Mouse (Mus musculus) intestine, embryonic 15.5 days (tissue): ENCODE results near the gene Kcnj16. TPM values are rescaled to one million over a fixed set of nuclear protein-coding genes. Genes with fewer than 3 reads are reported as not detected.

Experiments used
- ATAC-seq: fragments of 200-750 bp; cut with Nextera tagmentation; 2 replicates; pipeline ENCODE4 v1.8.0; 2017; ENCODE audit warnings: moderate TSS enrichment, moderate library complexity
- H3K27ac ChIP-seq: fragments of 300-500 bp; sonication (generic); 2 replicates; pipeline ENCODE4 v1.5.1; 2015; ENCODE audit warnings: mild to moderate bottlenecking, inconsistent platforms
- H3K27me3 ChIP-seq: fragments of 300-500 bp; sonication (generic); replicated peaks from 2 replicates; pipeline ENCODE4 v1.6.1; 2015; ENCODE audit warnings: inconsistent platforms
- H3K36me3 ChIP-seq: fragments of 300-500 bp; sonication (generic); 2 replicates; pipeline ENCODE4 v1.6.1; 2015; ENCODE audit warnings: inconsistent platforms
- H3K4me1 ChIP-seq: fragments of 300-500 bp; sonication (generic); replicated peaks from 2 replicates; pipeline ENCODE4 v1.6.1; 2015; ENCODE audit warnings: inconsistent platforms
- H3K4me2 ChIP-seq: fragments of 300-500 bp; sonication (generic); replicated peaks from 2 replicates; pipeline ENCODE4 v1.6.1; 2015; ENCODE audit warnings: mild to moderate bottlenecking, inconsistent platforms
- H3K4me3 ChIP-seq: fragments of 300-500 bp; sonication (generic); replicated peaks from 2 replicates; pipeline ENCODE4 v1.5.1; 2015; ENCODE audit warnings: inconsistent platforms
- H3K9ac ChIP-seq: fragments of 300-500 bp; sonication (generic); 2 replicates; pipeline ENCODE4 v1.6.1; 2015; ENCODE audit warnings: inconsistent platforms
- H3K9me3 ChIP-seq: fragments of 300-500 bp; sonication (generic); 2 replicates; pipeline ENCODE4 v1.6.1; 2016; ENCODE audit warnings: inconsistent platforms
- WGBS: fragments of 180-500 bp; shearing (Covaris S2); methylation state at CpG from one replicate; pipeline ENCODE4 v1.1.7; 2015; 5-methylcytosine and 5-hydroxymethylcytosine counted together
- polyA plus RNA-seq: library from polyadenylated mRNA; unstranded; fragments of >200 nt; fragmentation: Nextera tagmentation; extraction: Ambion mirVana; gene quantifications from 2 replicates; pipeline ENCODE4 v1.2.1, GENCODE M21; 2015

Kcnj16 gene
- 0.14 TPM in 2 replicates for polyA plus RNA-seq

DNA sequence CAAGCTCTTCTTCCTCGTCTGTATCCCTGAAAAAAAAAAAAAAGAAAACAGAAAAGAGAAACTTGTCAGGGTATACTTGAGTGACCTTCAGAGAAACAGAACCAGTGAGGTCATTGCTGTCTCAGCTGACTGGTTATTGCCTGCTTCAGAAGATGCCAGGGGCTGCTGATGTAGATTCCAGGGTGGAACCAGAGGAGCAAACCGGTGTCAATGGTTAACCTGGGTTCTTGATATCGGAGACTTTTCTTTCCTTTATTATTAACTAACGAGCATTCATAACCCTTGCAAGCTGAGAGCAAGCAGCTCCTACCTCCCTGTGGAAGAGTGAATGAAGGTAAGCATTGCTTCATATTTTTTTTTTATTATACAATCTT lies at the start of gene Kcnj16:
Kcnj16 (plus strand) TSS at position 272 of the 374 bp plus-strand sequence.
- Histone ChIP-seq H3K9ac (no peak within 1 kb of the TSS), H3K27me3 (no peaks in the 10 kb centered on the region), H3K27ac (no peak within 1 kb of the TSS), H3K4me3 (no peak within 1 kb of the TSS), H3K4me2 (no peak within 1 kb of the TSS), H3K9me3 (no peaks in the 10 kb centered on the region), H3K4me1 (no peaks in the 10 kb centered on the region), H3K36me3 (no peaks in the 10 kb centered on the region)
- peak; percentile 90 for ATAC-seq
- 56% methylated on average over 4 of the region's 4 CpGs for whole genome bisulfite sequencing

DNA sequence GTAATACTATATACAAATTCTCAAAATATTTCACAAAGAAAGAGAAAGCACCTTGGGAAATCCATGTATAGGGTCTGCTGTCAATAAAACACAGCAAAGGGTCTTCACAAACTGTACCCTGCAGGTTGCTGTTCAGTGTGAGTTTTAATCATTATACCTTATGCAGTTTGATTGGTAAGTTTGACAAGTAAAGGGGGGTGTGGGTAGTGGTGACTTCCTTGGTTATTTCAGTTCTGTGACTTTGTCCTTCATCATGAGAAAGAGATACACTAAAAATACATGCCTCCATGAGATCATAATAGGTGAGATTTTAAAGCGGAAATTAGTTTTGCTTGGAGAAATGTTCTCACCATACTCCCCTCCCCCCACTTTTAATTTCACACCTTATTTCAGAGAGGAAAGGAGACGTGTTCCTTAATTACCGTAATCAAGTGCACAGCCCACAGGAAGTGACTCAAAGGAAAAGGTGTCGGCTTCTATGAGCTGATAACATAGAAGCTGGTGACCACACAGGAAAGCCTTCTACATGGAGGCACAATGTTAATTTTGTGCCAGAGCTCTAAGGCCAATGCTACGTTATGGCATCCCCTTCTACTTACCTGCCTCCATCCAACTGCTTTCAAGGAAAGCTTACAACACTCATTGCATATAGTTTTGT lies 48.9 kb upstream of the Kcnj16 start:
- no peaks in the 10 kb centered on the region for H3K4me1 ChIP-seq
- H3K9me3 ChIP-seq = no peaks in the 10 kb centered on the region
- ATAC-seq = no peak
- no peak overlapping the region for H3K4me3 ChIP-seq
- no peaks in the 10 kb centered on the region for H3K36me3 ChIP-seq
- no peak overlapping the region for H3K4me2 ChIP-seq
- H3K27ac ChIP-seq = no peak overlapping the region
- WGBS = 78% methylated on average over 5 of the region's 5 CpGs
- no peak overlapping the region for H3K9ac ChIP-seq
- H3K27me3 ChIP-seq = no peaks in the 10 kb centered on the region

DNA sequence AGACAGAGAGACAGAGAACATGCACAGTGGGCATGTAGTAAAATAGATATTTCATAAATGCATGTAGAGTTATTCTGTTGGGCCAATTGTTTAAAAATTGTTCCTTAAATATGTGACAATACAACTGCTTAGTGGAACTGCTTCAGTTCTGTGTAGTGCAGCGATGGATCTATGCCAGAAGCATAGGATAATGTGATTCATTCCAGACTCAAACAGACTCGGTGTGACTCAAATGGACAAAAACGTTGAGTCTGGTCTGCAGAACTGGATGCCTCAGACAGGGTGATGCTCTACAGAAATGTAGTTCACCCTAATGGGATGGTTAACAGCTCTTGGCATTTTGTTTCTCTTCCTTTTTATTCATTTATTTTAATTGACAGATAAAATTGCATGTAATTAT lies 32.1 kb upstream of the Kcnj16 start:
- no peak for ATAC-seq
- H3K27ac ChIP-seq = no peak overlapping the region
- 48% methylated on average over 3 of the region's 3 CpGs for WGBS

DNA sequence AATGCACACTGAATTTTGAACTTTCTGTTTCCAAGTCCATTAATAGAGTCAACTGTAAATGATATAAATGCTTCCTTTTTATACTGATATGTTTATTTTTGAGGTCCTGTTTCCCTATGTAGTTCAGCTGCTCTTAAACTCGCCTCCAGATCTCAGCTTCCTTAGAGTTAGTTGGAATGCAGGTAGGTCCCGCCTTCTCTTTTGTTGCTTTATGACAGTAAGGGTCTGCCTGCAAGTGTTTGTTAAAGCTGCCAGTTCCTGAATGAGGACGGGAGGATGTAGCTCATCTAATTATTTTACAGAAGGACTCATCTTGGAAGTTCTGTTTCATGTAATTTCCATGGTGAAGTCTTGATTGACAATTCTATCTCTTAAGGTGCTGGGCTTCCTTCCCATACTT lies 25.6 kb upstream of the Kcnj16 start:
- 15% methylated on average over 3 of the region's 3 CpGs for WGBS
- Histone ChIP-seq H3K27ac (peak overlapping the region; percentile 48; the same call in 1 of the 2 replicates), H3K4me3 (no peak overlapping the region), H3K27me3 (no peaks in the 10 kb centered on the region), H3K4me1 (no peaks in the 10 kb centered on the region), H3K4me2 (peak overlapping the region; percentile 39), H3K36me3 (no peaks in the 10 kb centered on the region), H3K9ac (no peak overlapping the region), H3K9me3 (no peaks in the 10 kb centered on the region)
- peak; percentile 80 for ATAC-seq

More for the DNA sequence above, 32.1 kb upstream of the Kcnj16 start:
- Histone ChIP-seq H3K27me3 (no peaks in the 10 kb centered on the region), H3K9me3 (no peaks in the 10 kb centered on the region), H3K4me2 (no peak overlapping the region), H3K36me3 (no peaks in the 10 kb centered on the region), H3K9ac (no peak overlapping the region), H3K4me3 (no peak overlapping the region), H3K4me1 (no peaks in the 10 kb centered on the region)

DNA sequence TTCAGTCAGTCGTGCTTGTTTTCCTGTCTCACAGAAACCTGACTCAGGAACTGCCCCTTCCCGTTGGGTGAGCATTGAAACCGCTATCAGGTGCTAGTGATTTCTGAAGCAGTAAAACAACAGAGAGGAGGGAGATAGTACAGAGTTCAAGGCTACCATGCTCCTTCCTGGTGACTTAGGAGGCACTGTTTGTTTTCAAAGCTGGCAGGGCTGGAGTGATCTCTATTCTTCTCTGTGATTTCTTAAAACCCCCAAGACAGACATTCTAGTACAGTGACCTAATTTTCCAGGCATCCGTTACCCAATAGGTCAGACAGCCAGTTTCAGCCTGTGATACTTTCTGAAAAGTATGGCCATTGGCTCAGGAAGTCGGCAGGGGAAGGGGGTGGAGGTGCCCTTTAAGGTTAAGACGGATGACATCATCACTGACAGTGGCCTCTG lies 25.1 kb upstream of the Kcnj16 start:
- H3K4me3 ChIP-seq = no peak overlapping the region
- H3K9ac ChIP-seq = no peak overlapping the region
- peak overlapping the region; percentile 48; the same call in 1 of the 2 replicates for H3K27ac ChIP-seq
- no peaks in the 10 kb centered on the region for H3K27me3 ChIP-seq
- H3K4me2 ChIP-seq = peak overlapping the region; percentile 39
- peak; percentile 98 for ATAC-seq
- 20% methylated on average over 6 of the region's 6 CpGs for WGBS
- no peaks in the 10 kb centered on the region for H3K9me3 ChIP-seq
- H3K4me1 ChIP-seq = no peaks in the 10 kb centered on the region
- H3K36me3 ChIP-seq = no peaks in the 10 kb centered on the region

DNA sequence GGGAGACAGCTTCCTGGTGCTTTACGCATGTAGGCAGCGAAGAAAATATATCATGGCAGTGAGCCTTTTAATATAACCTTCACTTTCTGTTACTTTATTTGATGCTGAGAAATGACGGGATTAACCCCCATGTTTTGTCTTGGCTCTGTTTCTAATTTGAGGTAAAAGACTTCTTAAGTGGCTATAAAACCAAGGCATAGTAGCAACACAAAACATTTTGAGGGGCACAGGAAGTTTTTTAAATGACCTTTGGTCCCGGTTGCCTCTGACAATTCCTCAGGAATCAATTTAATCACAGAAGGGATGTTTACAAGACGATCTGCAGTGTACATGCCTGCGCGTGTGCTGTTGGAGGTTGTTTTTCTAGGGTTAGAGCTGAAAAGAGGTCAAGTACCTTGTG lies 11.2 kb upstream of the Kcnj16 start:
- H3K9me3 ChIP-seq = no peaks in the 10 kb centered on the region
- no peak overlapping the region for H3K27ac ChIP-seq
- WGBS = 34% methylated on average over 7 of the region's 7 CpGs
- H3K4me3 ChIP-seq = no peak overlapping the region
- H3K36me3 ChIP-seq = no peaks in the 10 kb centered on the region
- H3K4me1 ChIP-seq = no peaks in the 10 kb centered on the region
- H3K4me2 ChIP-seq = no peak overlapping the region
- ATAC-seq = no peak
- H3K9ac ChIP-seq = no peak overlapping the region
- H3K27me3 ChIP-seq = no peaks in the 10 kb centered on the region

DNA sequence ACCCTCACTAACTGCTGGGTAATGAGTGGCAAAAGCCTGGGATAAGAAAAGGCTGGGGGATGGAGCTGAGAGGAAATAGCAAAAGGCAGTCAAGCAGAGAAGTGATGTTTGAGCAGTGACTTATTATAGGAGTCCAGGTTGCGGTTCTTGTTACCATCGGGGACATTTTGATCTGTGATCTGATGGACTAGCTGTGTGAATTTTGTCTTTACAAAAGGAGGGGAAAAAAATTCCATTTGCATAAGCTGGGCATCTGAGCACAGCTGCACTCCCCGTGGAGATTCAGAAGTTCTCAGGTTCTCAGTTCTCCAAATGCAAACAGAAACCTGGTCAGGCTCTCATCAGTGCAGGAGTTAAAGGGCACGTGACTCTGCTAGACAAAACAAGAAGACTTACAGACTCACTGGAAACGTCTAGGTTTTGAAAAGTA lies 6.2 kb upstream of the Kcnj16 start:
- H3K4me1 ChIP-seq = no peaks in the 10 kb centered on the region
- no peaks in the 10 kb centered on the region for H3K27me3 ChIP-seq
- H3K9me3 ChIP-seq = no peaks in the 10 kb centered on the region
- no peak overlapping the region for H3K4me2 ChIP-seq
- H3K9ac ChIP-seq = no peak overlapping the region
- no peak for ATAC-seq
- H3K27ac ChIP-seq = no peak overlapping the region
- no peak overlapping the region for H3K4me3 ChIP-seq
- 21% methylated on average over 5 of the region's 5 CpGs for WGBS
- no peaks in the 10 kb centered on the region for H3K36me3 ChIP-seq

DNA sequence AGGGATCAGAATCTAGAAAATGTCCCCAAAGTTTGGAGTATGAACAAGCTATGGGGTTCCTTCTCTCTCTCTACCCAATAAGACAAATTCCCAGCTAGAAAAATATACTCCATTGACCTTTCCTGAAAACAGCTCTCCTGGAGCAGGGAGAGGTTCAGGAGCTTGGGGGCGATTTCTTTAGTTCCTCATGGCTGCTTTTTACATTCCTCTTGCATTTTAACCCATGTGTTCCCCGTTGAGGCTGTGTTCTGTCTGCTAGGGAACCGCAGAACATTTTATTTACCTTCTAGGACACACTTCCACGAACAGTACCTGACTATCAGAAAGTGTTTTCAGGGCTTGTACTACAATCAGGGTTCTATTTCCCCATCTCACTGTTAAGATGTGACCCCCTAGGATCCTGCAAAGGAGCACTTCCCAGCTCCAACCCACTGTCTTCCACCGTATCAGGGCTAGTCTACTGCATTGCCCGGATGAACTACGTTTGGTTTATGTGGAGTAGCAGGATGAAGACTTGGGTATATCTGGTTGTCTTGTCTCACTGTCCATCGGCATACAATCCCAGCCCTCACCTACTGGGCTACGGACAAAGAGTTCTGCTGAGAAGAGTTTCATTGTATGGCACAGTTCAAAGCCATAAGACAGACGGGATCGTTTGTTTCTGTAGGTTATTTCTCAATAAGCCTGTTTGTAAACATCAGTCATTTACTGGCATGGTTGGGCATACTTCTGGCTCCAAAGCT lies 643 bp upstream of the Kcnj16 start:
- 0 out of 2 replicates have a peak, but pooled peaks have one; percentile 17 for ATAC-seq
- 68% methylated on average over 11 of the region's 11 CpGs for WGBS
- Histone ChIP-seq H3K36me3 (no peaks in the 10 kb centered on the region), H3K27ac (no peak overlapping the region), H3K9me3 (no peaks in the 10 kb centered on the region), H3K27me3 (no peaks in the 10 kb centered on the region), H3K4me1 (no peaks in the 10 kb centered on the region), H3K4me2 (no peak overlapping the region), H3K9ac (no peak overlapping the region), H3K4me3 (no peak overlapping the region)

DNA sequence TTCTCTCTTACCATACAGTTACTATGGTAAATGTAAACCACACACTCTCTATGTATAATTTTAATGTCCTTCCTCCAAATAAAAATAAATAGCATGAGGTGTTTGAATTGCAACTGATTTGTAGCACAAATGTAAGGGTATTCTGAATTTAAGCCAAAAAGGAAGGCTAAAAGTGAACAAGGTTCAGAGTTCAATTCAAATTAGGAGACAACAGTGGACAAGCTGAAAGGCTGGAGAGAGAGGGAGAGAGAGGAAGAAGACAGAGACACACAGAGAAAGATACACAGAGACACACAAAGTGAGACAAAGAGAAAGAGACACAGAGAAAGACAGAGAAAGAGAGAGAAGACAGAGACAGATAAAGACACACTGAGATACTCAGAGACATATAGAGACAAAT lies 1.1 kb downstream of the Kcnj16 start:
- no peak overlapping the region for H3K4me2 ChIP-seq
- no peaks in the 10 kb centered on the region for H3K27me3 ChIP-seq
- H3K9me3 ChIP-seq = no peaks in the 10 kb centered on the region
- H3K36me3 ChIP-seq = no peaks in the 10 kb centered on the region
- no peak overlapping the region for H3K4me3 ChIP-seq
- H3K27ac ChIP-seq = no peak overlapping the region
- no peak overlapping the region for H3K9ac ChIP-seq
- H3K4me1 ChIP-seq = no peaks in the 10 kb centered on the region
- ATAC-seq = no peak

DNA sequence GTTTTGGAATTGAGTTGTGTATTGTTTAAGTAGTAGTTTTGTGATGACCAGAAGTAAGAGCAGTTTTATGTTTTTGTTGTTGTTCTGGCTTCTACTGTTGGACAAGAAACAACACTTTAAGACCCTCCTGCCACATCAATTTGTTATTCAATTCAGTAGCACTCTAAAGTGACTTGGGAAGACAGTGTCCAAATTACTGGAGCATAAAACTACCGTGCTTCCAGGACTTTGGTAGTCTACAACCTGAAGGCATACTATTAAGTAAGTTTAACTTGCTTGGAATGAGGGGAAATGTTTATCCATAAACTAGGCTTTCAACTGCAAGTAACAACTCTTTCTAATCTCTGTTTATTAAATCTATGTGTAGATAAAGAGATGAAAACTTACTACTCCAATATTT lies 17.7 kb downstream of the Kcnj16 start:
- no peak overlapping the region for H3K27ac ChIP-seq
- no peaks in the 10 kb centered on the region for H3K9me3 ChIP-seq
- no peak overlapping the region for H3K4me2 ChIP-seq

DNA sequence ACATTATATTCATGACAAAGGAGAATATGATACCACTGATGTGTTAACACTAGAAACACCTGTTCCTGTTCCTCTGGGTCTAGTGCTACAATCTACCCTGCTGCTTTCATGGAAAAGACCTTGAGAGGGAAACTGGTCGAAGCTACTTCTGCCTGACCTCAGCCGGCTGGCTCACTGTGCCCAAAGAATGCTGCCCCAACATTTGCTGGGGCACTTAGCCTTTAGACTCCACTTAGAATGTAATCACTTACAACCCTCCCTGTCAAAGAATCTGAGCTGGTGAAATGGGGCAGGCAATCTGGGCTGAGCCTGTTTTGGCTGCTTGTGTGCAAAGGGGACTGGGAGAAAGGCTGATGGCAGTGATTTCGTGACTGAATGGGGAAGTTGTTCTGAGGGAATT lies 18.1 kb downstream of the Kcnj16 start:
- H3K27me3 ChIP-seq = no peaks in the 10 kb centered on the region
- no peaks in the 10 kb centered on the region for H3K36me3 ChIP-seq
- no peak for ATAC-seq
- no peak overlapping the region for H3K9ac ChIP-seq
- H3K4me1 ChIP-seq = no peaks in the 10 kb centered on the region
- no peaks in the 10 kb centered on the region for H3K9me3 ChIP-seq
- WGBS = 41% methylated on average over 3 of the region's 3 CpGs
- no peak overlapping the region for H3K27ac ChIP-seq
- H3K4me2 ChIP-seq = no peak overlapping the region
- H3K4me3 ChIP-seq = no peak overlapping the region

More for the DNA sequence above, 17.7 kb downstream of the Kcnj16 start:
- no peak overlapping the region for H3K4me3 ChIP-seq
- 58% methylated on average over 1 of the region's 1 CpGs for WGBS
- H3K36me3 ChIP-seq = no peaks in the 10 kb centered on the region
- H3K27me3 ChIP-seq = no peaks in the 10 kb centered on the region
- no peaks in the 10 kb centered on the region for H3K4me1 ChIP-seq
- no peak overlapping the region for H3K9ac ChIP-seq
- no peak for ATAC-seq

DNA sequence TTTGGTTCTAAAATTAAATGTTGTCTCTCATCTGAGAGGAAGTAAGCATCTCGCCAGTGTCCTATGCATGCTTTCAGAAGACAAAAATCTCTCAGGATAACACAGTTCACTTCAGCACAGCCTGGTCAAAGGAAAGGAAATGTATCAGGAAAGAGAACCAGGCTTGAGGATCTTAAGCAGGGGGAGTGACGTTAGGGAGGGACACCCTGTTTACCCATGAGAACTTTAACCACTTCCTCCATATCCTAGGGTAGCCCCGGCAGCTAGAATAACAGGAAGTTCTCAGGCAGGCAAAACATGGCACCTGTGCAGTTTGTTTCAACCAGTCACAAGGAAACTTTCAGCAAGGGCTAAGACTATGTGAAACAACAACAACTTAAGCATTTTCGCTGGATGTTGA lies 25.8 kb downstream of the Kcnj16 start:
- H3K4me1 ChIP-seq = no peaks in the 10 kb centered on the region
- WGBS = 49% methylated on average over 4 of the region's 4 CpGs
- H3K9me3 ChIP-seq = no peaks in the 10 kb centered on the region
- ATAC-seq = no peak
- H3K36me3 ChIP-seq = no peaks in the 10 kb centered on the region
- H3K4me3 ChIP-seq = no peak overlapping the region
- no peak overlapping the region for H3K4me2 ChIP-seq
- H3K27me3 ChIP-seq = no peaks in the 10 kb centered on the region
- H3K9ac ChIP-seq = no peak overlapping the region
- no peak overlapping the region for H3K27ac ChIP-seq

DNA sequence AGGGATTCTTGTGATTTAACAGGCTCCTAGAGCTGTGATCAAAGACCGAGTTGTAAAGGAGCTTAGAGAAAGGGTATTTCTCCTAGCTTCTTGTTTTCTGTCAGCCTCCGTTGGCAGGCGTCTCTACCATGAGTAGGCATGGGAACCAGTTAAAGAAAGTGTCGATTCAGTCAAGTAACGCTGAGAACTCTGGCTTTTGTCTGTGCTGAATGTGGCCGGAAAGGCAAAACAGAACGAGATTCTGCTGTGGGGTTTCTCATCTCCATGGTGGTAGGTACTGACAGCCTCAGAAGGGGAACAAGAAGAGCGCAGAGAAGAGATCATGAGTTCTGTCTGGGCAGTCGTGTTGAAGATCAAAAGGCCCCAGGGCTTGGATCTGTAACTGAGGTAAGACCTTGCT lies 29.4 kb downstream of the Kcnj16 start:
- H3K27ac ChIP-seq = no peak overlapping the region
- H3K9ac ChIP-seq = no peak overlapping the region
- no peaks in the 10 kb centered on the region for H3K36me3 ChIP-seq
- no peaks in the 10 kb centered on the region for H3K9me3 ChIP-seq
- WGBS = 76% methylated on average over 9 of the region's 9 CpGs
- no peaks in the 10 kb centered on the region for H3K4me1 ChIP-seq
- no peaks in the 10 kb centered on the region for H3K27me3 ChIP-seq
- ATAC-seq = no peak
- no peak overlapping the region for H3K4me3 ChIP-seq
- no peak overlapping the region for H3K4me2 ChIP-seq
